Mouse (Mus musculus): ENCODE measurements at regions not wholly inside any gene's neighbourhood (a gene's known extent, or its start where the extent isn't known, plus 50 kb on each side); places are given as distances from the start of the nearest gene placed in this dataset.

DNA sequence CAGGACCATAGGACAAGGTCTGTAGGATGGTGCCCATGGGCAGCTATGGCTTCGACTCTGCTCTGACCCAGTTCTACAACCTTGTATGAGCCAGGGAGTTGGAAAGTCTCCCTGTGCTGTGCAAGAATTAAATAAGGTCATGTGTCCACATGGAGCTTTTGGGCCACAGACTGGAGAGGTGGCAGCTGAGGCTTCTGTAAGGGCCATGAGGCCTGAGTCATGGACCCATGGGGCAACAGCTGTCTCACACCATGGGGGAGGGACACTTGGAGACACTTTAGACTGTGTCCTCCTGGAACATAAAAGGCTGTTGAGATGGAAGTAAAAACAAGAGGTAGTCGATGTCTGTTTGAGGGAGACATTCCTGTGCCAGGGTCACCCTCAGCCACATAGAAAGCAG lies 154.5 kb upstream of the Gm3448 start:
- TF ChIP-seq CTCF (conservative IDR thresholded peaks at IDR 0.05; ENCODE audit: insufficient read depth, insufficient read length, low read depth, low read length) (no peak), POLR2A (IDR thresholded peaks at IDR 0.05; ENCODE audit: low read depth, low read length) (no peak)
- DNase-seq: no peak
- no peaks in the 10 kb centered on the region for H3K27me3 ChIP-seq (replicated peaks; ENCODE audit: control insufficient read depth, insufficient read depth, low read length)
- no peaks in the 10 kb centered on the region for H3K4me1 ChIP-seq (ENCODE audit: control insufficient read depth, insufficient read depth, low read length)
- no peak overlapping the region for H3K4me3 ChIP-seq (ENCODE audit: insufficient read depth, low read depth, low read length)
- H3K27ac ChIP-seq (ENCODE audit: insufficient read depth, low read depth, low read length): no peak overlapping the region
- WGBS: 69% methylated on average over 2 of the region's 2 CpGs
- H3K36me3 ChIP-seq (ENCODE audit: control insufficient read depth, insufficient read depth, low read length): no peaks in the 10 kb centered on the region

DNA sequence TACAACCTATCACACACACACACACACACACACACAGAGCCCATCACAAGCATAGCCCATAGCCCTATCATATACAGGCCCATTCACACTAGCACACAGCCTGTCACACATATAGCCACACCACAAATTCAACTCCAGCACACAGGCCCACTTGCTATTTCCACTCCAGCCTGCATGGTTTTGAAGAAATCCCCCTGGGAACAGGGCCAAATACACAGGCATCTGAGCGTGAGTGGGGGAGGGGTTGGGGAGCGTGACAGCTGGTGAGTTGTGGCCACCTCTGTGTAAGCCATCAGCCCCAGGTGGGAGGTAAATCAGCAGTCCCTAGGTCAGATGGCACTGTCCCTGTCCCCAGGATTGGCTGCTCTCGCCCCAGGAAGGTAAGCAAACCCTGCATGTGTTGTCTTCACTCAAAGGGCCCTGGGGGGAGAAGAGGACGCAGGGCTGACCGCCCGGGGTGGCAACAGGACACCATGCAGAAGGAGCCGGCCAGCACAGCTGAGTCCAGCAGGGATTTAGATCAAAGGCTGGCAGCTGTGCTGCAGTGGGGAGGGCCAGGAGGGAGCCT lies 153.6 kb upstream of the Gm3448 start:
- H3K4me1 ChIP-seq (ENCODE audit: control insufficient read depth, insufficient read depth, low read length): no peaks in the 10 kb centered on the region
- no peak for DNase-seq
- no peak overlapping the region for H3K4me3 ChIP-seq (ENCODE audit: insufficient read depth, low read depth, low read length)
- H3K27ac ChIP-seq (ENCODE audit: insufficient read depth, low read depth, low read length): no peak overlapping the region
- H3K27me3 ChIP-seq (replicated peaks; ENCODE audit: control insufficient read depth, insufficient read depth, low read length): no peaks in the 10 kb centered on the region
- no peaks in the 10 kb centered on the region for H3K36me3 ChIP-seq (ENCODE audit: control insufficient read depth, insufficient read depth, low read length)
- WGBS: 43% methylated on average over 7 of the region's 7 CpGs
- TF ChIP-seq POLR2A (IDR thresholded peaks at IDR 0.05; ENCODE audit: low read depth, low read length) (no peak), CTCF (conservative IDR thresholded peaks at IDR 0.05; ENCODE audit: insufficient read depth, insufficient read length, low read depth, low read length) (no peak)

DNA sequence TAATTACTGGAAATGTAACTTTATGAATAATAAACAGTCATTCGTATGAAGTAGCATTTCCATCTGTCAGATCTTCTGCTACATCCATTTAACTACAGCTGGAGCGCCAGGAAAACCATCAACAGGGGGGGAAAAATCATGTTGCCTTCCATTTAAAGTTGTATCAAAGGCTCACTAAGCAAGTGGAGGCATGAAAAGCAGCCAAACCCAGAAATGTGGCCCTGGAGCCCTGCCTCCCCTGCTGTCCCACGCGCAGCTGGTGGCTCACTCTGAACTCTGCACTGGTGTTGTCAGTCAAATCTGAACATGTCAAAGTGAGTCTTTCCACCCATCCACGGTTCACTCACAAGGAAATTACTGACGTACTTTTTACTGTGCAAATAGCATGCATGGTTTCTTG lies 152.5 kb upstream of the Gm3448 start:
- WGBS: 81% methylated on average over 6 of the region's 6 CpGs
- TF ChIP-seq POLR2A (IDR thresholded peaks at IDR 0.05; ENCODE audit: low read depth, low read length): no peak
- TF ChIP-seq CTCF (conservative IDR thresholded peaks at IDR 0.05; ENCODE audit: insufficient read depth, insufficient read length, low read depth, low read length): no peak
- no peaks in the 10 kb centered on the region for H3K4me1 ChIP-seq (ENCODE audit: control insufficient read depth, insufficient read depth, low read length)
- no peak overlapping the region for H3K4me3 ChIP-seq (ENCODE audit: insufficient read depth, low read depth, low read length)
- no peak for DNase-seq
- no peaks in the 10 kb centered on the region for H3K36me3 ChIP-seq (ENCODE audit: control insufficient read depth, insufficient read depth, low read length)
- no peak overlapping the region for H3K27ac ChIP-seq (ENCODE audit: insufficient read depth, low read depth, low read length)
- H3K27me3 ChIP-seq (replicated peaks; ENCODE audit: control insufficient read depth, insufficient read depth, low read length): no peaks in the 10 kb centered on the region

GRCm38 (mm10) chr17:15192840-15193239 lies 151.5 kb upstream of the Gm3448 start:
- Histone ChIP-seq H3K27me3 (replicated peaks; ENCODE audit: control insufficient read depth, insufficient read depth, low read length) (no peaks in the 10 kb centered on the region), H3K27ac (ENCODE audit: insufficient read depth, low read depth, low read length) (no peak overlapping the region), H3K36me3 (ENCODE audit: control insufficient read depth, insufficient read depth, low read length) (no peaks in the 10 kb centered on the region), H3K4me3 (ENCODE audit: insufficient read depth, low read depth, low read length) (no peak overlapping the region), H3K4me1 (ENCODE audit: control insufficient read depth, insufficient read depth, low read length) (no peaks in the 10 kb centered on the region)
- WGBS: 45% methylated on average over 7 of the region's 7 CpGs
- TF ChIP-seq CTCF (conservative IDR thresholded peaks at IDR 0.05; ENCODE audit: insufficient read depth, insufficient read length, low read depth, low read length) (no peak), POLR2A (IDR thresholded peaks at IDR 0.05; ENCODE audit: low read depth, low read length) (no peak)
- peak; percentile 30 for DNase-seq

DNA sequence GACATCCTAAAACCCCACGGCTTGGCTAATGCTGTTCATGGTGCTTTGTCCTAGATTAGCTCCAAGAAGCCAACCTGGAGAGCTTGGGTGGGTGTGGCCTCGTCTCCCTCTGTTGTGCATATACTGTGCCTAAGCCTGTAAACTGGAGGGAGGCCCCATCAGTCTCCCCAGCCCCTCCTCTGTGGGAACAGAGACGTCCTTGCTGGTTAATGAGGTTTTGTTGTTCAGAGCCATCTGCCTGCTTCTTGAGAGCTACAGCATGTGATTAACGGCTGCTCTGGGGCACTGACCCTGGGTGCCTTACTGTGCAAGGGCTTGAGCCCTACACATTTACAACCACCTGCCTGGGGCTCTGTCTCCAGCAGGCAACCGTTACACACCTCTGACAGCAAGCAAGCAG lies 143.9 kb upstream of the Gm3448 start:
- H3K27me3 ChIP-seq (replicated peaks; ENCODE audit: control insufficient read depth, insufficient read depth, low read length): no peaks in the 10 kb centered on the region
- no peaks in the 10 kb centered on the region for H3K36me3 ChIP-seq (ENCODE audit: control insufficient read depth, insufficient read depth, low read length)
- no peak for TF ChIP-seq CTCF (conservative IDR thresholded peaks at IDR 0.05; ENCODE audit: insufficient read depth, insufficient read length, low read depth, low read length)
- TF ChIP-seq POLR2A (IDR thresholded peaks at IDR 0.05; ENCODE audit: low read depth, low read length): no peak
- H3K4me1 ChIP-seq (ENCODE audit: control insufficient read depth, insufficient read depth, low read length): no peaks in the 10 kb centered on the region
- no peak overlapping the region for H3K4me3 ChIP-seq (ENCODE audit: insufficient read depth, low read depth, low read length)
- 31% methylated on average over 5 of the region's 5 CpGs for WGBS
- DNase-seq: no peak
- no peak overlapping the region for H3K27ac ChIP-seq (ENCODE audit: insufficient read depth, low read depth, low read length)

- WGBS: 79% methylated on average over 6 of the region's 6 CpGs
- H3K4me1 ChIP-seq (ENCODE audit: control insufficient read depth, insufficient read depth, low read length): no peaks in the 10 kb centered on the region
- H3K36me3 ChIP-seq (ENCODE audit: control insufficient read depth, insufficient read depth, low read length): no peaks in the 10 kb centered on the region
- DNase-seq: no peak
- no peak overlapping the region for H3K27ac ChIP-seq (ENCODE audit: insufficient read depth, low read depth, low read length)
- no peak for TF ChIP-seq CTCF (conservative IDR thresholded peaks at IDR 0.05; ENCODE audit: insufficient read depth, insufficient read length, low read depth, low read length)
- TF ChIP-seq POLR2A (IDR thresholded peaks at IDR 0.05; ENCODE audit: low read depth, low read length): no peak
- no peak overlapping the region for H3K4me3 ChIP-seq (ENCODE audit: insufficient read depth, low read depth, low read length)
- no peaks in the 10 kb centered on the region for H3K27me3 ChIP-seq (replicated peaks; ENCODE audit: control insufficient read depth, insufficient read depth, low read length)
Observed at GRCm38 (mm10) chr17:15183800-15184199, 142.5 kb upstream of the Gm3448 start.

DNA sequence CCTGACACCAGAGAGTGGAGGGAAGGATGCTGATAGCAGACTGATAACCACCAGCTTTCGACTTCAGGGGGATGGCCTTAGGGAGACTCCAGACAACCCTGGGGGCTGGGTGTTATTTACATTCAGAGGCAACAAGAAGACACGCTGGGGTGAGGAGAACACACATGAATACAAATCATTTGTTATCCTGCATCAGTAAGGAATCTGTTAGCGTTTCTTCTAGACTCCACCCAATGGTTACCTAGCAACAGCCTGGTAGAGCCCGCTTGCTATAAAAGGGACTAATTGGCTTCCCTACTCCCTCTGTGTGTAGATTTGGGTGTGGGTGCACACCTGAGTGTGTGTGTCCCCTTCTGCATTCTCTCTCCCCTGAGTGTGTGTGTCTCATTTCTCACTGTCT lies 140.8 kb upstream of the Gm3448 start:
- no peak for DNase-seq
- 42% methylated on average over 4 of the region's 4 CpGs for WGBS
- Histone ChIP-seq H3K4me1 (ENCODE audit: control insufficient read depth, insufficient read depth, low read length) (no peaks in the 10 kb centered on the region), H3K36me3 (ENCODE audit: control insufficient read depth, insufficient read depth, low read length) (no peaks in the 10 kb centered on the region), H3K27me3 (replicated peaks; ENCODE audit: control insufficient read depth, insufficient read depth, low read length) (no peaks in the 10 kb centered on the region), H3K4me3 (ENCODE audit: insufficient read depth, low read depth, low read length) (no peak overlapping the region), H3K27ac (ENCODE audit: insufficient read depth, low read depth, low read length) (no peak overlapping the region)
- TF ChIP-seq CTCF (conservative IDR thresholded peaks at IDR 0.05; ENCODE audit: insufficient read depth, insufficient read length, low read depth, low read length) (no peak), POLR2A (IDR thresholded peaks at IDR 0.05; ENCODE audit: low read depth, low read length) (no peak)

Data from kidney, adult 2 months (tissue).